Mouse (Mus musculus) stomach, embryonic 14.5 days (tissue): ENCODE measurements around the gene Ets1. TPM values are rescaled to one million over a fixed set of nuclear protein-coding genes. Genes with fewer than 3 reads are reported as not detected.
A peak's percentile ranks its signal among the peaks of the same experiment; 100 is the strongest.

Experiments used
- ATAC-seq: fragments of 200-750 bp; cut with Nextera tagmentation; 2 replicates; pipeline ENCODE4 v1.8.0; 2017; ENCODE audit warnings: low read depth, moderate TSS enrichment; ENCODE audit not compliant: insufficient number of reproducible peaks, insufficient read depth, low FRiP score
- H3K27ac ChIP-seq: fragments of 300-500 bp; sonication (generic); 2 replicates; pipeline ENCODE4 v1.5.1; 2014; ENCODE audit warnings: mild to moderate bottlenecking, low read length, moderate library complexity, mixed read lengths
- H3K27me3 ChIP-seq: fragments of 300-500 bp; sonication (generic); 2 replicates; pipeline ENCODE4 v1.6.1; 2014; ENCODE audit warnings: low read length, control low read depth, mixed read lengths; ENCODE audit not compliant: control insufficient read depth, insufficient read depth
- H3K36me3 ChIP-seq: fragments of 300-500 bp; sonication (generic); 2 replicates; pipeline ENCODE4 v1.6.1; 2014; ENCODE audit warnings: mild to moderate bottlenecking, control low read depth, low read length, moderate library complexity, mixed read lengths; ENCODE audit not compliant: control insufficient read depth, insufficient read depth
- H3K4me1 ChIP-seq: fragments of 300-500 bp; sonication (generic); 2 replicates; pipeline ENCODE4 v1.6.1; 2014; ENCODE audit warnings: low read length, control low read depth, mixed read lengths; ENCODE audit not compliant: control insufficient read depth, insufficient read depth
- H3K4me2 ChIP-seq: fragments of 300-500 bp; sonication (generic); replicated peaks from 2 replicates; pipeline ENCODE4 v1.6.1; 2014; ENCODE audit warnings: low read depth, low read length, control low read depth
- H3K4me3 ChIP-seq: fragments of 300-500 bp; sonication (generic); 2 replicates; pipeline ENCODE4 v1.5.1; 2014; ENCODE audit warnings: low read depth, low read length, control low read depth
- H3K9ac ChIP-seq: fragments of 300-500 bp; sonication (generic); replicated peaks from 2 replicates; pipeline ENCODE4 v1.6.1; 2014; ENCODE audit warnings: low read depth, mild to moderate bottlenecking, control low read depth, low read length, moderate library complexity, mixed read lengths
- H3K9me3 ChIP-seq: fragments of 300-500 bp; sonication (generic); 2 replicates; pipeline ENCODE4 v1.6.1; 2016; ENCODE audit warnings: low read depth, low read length, control low read depth; ENCODE audit not compliant: control insufficient read depth
- WGBS: fragments of 180-500 bp; shearing (Covaris S2); extraction: QIAGEN DNeasy Blood & Tissue Kit; methylation state at CpG from one replicate; pipeline ENCODE4 v1.1.7; 2014; 5-methylcytosine and 5-hydroxymethylcytosine counted together
- polyA plus RNA-seq: library from polyadenylated mRNA; unstranded; fragments of >200 nt; fragmentation: Nextera tagmentation; extraction: Ambion mirVana; gene quantifications from 2 replicates; pipeline ENCODE4 v1.2.1, GENCODE M21; 2014

Ets1 gene
- polyA plus RNA-seq, 1 experiment from 2014 or later: 40.9 TPM

DNA sequence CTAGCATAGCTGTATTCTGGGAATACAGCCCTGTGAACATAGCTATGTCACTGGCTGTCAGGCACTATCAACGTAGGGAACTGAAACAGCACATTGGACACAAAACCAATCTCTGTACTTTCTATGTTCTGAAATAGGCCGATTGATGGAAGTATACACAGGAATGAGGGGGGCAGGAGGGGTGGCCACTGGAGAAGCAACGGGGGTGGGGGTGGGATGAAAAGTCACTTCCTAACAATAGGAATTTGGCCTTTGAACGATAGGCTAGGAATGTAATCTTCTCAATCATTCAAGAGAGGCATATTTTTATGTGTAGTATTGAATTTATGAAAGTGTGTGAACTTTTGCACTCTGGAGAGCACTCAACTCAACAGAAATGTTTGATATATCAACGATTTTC lies 12.3 kb downstream of the Ets1 start:
- Histone ChIP-seq H3K4me2 (no peak overlapping the region), H3K27me3 (0 out of 2 replicates have a peak, but pooled peaks cover 2% of the 10 kb centered on the region), H3K27ac (peak overlapping the region; percentile 58; the same call in 1 of the 2 replicates), H3K9ac (no peak overlapping the region), H3K4me3 (no peak overlapping the region), H3K36me3 (no peaks in the 10 kb centered on the region), H3K9me3 (no peaks in the 10 kb centered on the region), H3K4me1 (peaks cover 21% of the 10 kb centered on the region)
- WGBS: 41% methylated on average over 5 of the region's 5 CpGs
- no peak for ATAC-seq

DNA sequence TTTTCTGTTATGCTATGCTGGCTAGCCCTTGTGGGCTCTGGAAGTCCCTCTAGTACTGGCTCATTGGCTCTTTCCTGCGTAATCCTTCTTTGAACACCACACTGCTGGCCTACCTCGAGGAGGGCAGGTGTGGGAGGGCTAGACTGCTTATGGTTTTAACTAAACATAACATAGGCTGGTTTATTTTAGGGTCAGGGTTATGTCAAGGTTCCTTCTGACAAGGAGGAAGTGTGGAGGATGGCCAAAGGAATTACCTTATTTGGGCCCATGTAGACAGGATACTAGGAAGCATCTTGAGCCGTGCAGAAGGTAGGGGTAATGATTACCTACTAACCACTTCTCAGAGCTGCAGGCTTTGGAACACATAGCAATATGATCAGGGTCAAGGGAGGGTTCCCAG lies 14.7 kb downstream of the Ets1 start:
- 48% methylated on average over 3 of the region's 3 CpGs for WGBS
- Histone ChIP-seq H3K27ac (no peak overlapping the region), H3K9ac (no peak overlapping the region), H3K4me2 (no peak overlapping the region), H3K4me1 (peaks cover 15% of the 10 kb centered on the region), H3K36me3 (no peaks in the 10 kb centered on the region), H3K27me3 (no peaks in the 10 kb centered on the region), H3K9me3 (no peaks in the 10 kb centered on the region), H3K4me3 (no peak overlapping the region)
- no peak for ATAC-seq

- no peak for ATAC-seq
- Histone ChIP-seq H3K4me3 (no peak overlapping the region), H3K9ac (no peak overlapping the region), H3K36me3 (no peaks in the 10 kb centered on the region), H3K9me3 (no peaks in the 10 kb centered on the region), H3K27ac (no peak overlapping the region), H3K27me3 (no peaks in the 10 kb centered on the region), H3K4me1 (peaks cover 11% of the 10 kb centered on the region; the same call in 1 of the 2 replicates), H3K4me2 (no peak overlapping the region)
- 84% methylated on average over 10 of the region's 10 CpGs for WGBS
Observed at GRCm38 (mm10) chr9:32652112-32652511, 16.1 kb downstream of the Ets1 start.

DNA sequence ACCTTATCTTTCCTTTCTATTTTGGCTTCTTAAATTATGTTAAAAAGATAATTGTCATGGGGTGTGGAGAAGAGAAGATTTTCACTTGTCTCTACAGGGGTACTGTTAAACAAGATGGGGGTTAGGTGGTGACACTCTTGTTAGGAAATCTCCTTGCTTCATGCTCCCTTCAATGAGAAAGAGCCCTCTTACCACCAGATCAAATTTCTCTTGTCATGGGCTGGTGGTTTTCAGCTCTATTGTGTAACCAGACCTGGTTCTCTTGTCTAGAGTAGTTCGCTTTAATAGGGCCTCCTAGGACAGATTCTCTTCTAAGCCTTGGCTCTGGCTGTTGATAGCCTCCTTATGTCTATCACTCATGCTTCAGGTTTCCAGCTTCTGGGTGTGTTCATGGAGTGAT lies 18.3 kb downstream of the Ets1 start:
- Histone ChIP-seq H3K4me3 (no peak overlapping the region), H3K4me1 (no peaks in the 10 kb centered on the region), H3K27me3 (no peaks in the 10 kb centered on the region), H3K27ac (no peak overlapping the region), H3K4me2 (no peak overlapping the region), H3K9ac (no peak overlapping the region), H3K36me3 (no peaks in the 10 kb centered on the region), H3K9me3 (no peaks in the 10 kb centered on the region)
- WGBS: 90% methylated on average over 1 of the region's 1 CpGs
- no peak for ATAC-seq

- Histone ChIP-seq H3K4me3 (no peak overlapping the region), H3K27me3 (no peaks in the 10 kb centered on the region), H3K27ac (no peak overlapping the region), H3K9ac (no peak overlapping the region), H3K36me3 (no peaks in the 10 kb centered on the region), H3K4me1 (no peaks in the 10 kb centered on the region), H3K9me3 (no peaks in the 10 kb centered on the region), H3K4me2 (no peak overlapping the region)
- no peak for ATAC-seq
- WGBS: 76% methylated on average over 5 of the region's 5 CpGs
Observed at GRCm38 (mm10) chr9:32656351-32656844, 20.4 kb downstream of the Ets1 start.

DNA sequence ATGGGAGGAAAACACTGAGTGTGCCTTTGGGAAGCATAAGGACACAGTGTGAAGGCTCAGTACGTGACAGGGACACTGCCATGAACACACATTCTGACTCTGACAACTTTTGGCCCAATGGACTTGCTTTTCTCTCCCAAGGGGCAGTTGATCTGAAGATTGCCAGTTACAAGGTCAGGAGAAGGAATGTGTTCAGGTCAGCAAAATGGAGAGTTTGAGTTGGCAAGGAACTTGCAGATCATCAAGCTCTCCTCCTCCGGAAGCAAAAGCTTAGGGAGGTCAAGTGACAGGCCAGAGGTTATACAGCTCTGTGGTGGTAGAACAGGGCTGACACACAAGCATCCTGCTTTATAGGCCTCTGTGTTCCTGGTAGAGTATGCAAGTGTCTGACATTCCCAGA lies 21.1 kb downstream of the Ets1 start:
- Histone ChIP-seq H3K36me3 (no peaks in the 10 kb centered on the region), H3K27me3 (no peaks in the 10 kb centered on the region), H3K4me2 (no peak overlapping the region), H3K4me1 (no peaks in the 10 kb centered on the region), H3K9ac (no peak overlapping the region), H3K4me3 (no peak overlapping the region), H3K27ac (no peak overlapping the region), H3K9me3 (no peaks in the 10 kb centered on the region)
- no peak for ATAC-seq
- WGBS: 59% methylated on average over 2 of the region's 2 CpGs

- Histone ChIP-seq H3K36me3 (no peaks in the 10 kb centered on the region), H3K9me3 (no peaks in the 10 kb centered on the region), H3K9ac (no peak overlapping the region), H3K4me2 (no peak overlapping the region), H3K4me1 (no peaks in the 10 kb centered on the region), H3K27ac (no peak overlapping the region), H3K4me3 (no peak overlapping the region), H3K27me3 (no peaks in the 10 kb centered on the region)
- no peak for ATAC-seq
- WGBS: 83% methylated on average over 2 of the region's 2 CpGs
Observed at GRCm38 (mm10) chr9:32660406-32660960, 24.5 kb downstream of the Ets1 start.

DNA sequence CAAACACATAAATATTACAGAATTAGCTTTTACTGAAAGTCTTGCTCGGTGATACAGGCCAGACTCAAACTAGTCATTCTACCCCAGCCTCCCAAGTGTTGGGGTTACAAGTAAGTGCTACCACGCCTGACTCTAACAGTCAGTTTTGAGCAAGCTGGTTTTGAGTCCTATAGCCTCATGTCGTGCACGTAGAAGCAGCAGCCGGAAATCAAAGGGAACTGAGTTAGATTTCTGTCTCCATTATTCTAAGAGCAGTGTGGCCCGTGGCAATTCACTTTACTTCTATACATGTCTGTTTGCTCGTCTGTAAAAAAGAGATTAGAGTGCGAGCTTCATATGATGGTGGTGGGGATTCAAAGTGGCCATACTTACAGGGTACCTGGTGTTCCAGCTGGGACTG lies 25.1 kb downstream of the Ets1 start:
- Histone ChIP-seq H3K9me3 (no peaks in the 10 kb centered on the region), H3K9ac (no peak overlapping the region), H3K27me3 (no peaks in the 10 kb centered on the region), H3K36me3 (no peaks in the 10 kb centered on the region), H3K4me2 (no peak overlapping the region), H3K4me3 (no peak overlapping the region), H3K27ac (no peak overlapping the region), H3K4me1 (no peaks in the 10 kb centered on the region)
- 69% methylated on average over 8 of the region's 8 CpGs for WGBS
- no peak for ATAC-seq

DNA sequence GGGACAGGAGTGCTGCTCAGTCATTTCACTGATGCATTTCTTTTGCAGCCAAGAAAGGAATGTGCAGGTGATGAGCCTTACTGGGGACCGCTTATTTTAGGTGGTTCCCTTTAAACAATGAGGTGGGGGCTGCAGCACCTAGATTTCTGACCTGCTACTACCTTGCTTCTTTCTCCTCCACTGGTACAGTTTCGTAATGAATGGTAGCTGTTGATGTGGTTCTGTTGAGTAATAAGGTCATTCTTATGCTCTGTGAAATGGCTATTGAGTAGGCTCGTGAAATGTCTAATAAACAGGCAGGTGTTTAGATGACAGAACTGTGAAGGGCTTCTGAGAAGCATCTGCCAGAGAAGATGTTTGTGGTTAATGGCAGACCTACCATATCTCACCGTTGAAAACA lies 25.5 kb downstream of the Ets1 start:
- Histone ChIP-seq H3K4me2 (no peak overlapping the region), H3K27ac (no peak overlapping the region), H3K36me3 (no peaks in the 10 kb centered on the region), H3K27me3 (no peaks in the 10 kb centered on the region), H3K4me1 (no peaks in the 10 kb centered on the region), H3K9me3 (no peaks in the 10 kb centered on the region), H3K4me3 (no peak overlapping the region), H3K9ac (no peak overlapping the region)
- no peak for ATAC-seq
- 73% methylated on average over 4 of the region's 4 CpGs for WGBS
